Mouse (Mus musculus) adrenal gland, adult 2 months (tissue): ENCODE data around the gene Swsap1. TPM values are rescaled to one million over a fixed set of nuclear protein-coding genes. Genes with fewer than 3 reads are reported as not detected.
A peak's percentile ranks its signal among the peaks of the same experiment; 100 is the strongest.

Experiments used
- DNase-seq: peaks from one replicate; pipeline ENCODE4 v3.0.0; 2021
- polyA plus RNA-seq: library from polyadenylated mRNA; depleted of rRNA; stranded (reverse); fragments of >200 nt; gene quantifications from 2 replicates; pipeline ENCODE4 v1.2.3, GENCODE M21; 2012
- total RNA-seq, 2 experiments: library from RNA; stranded (reverse); gene quantifications; 2 replicates each; pipeline ENCODE4 v1.2.3; 2021

The Swsap1 gene
- total and polyA plus RNA-seq, 3 experiments, result 14.2 to 20.2 (median 18.6) TPM

GRCm38 (mm10) chr9:21962416-21963059, 7.0 kb downstream of the Swsap1 start:
- peak; percentile 66 for DNase-seq

- peak; percentile 46 for DNase-seq
Observed at GRCm38 (mm10) chr9:21963417-21963816, 7.9 kb downstream of the Swsap1 start, which contains the start of gene Epor. Gene Epor (minus strand): TSS chr9:21963506.

GRCm38 (mm10) chr9:21968883-21969282, 13.3 kb downstream of the Swsap1 start:
- DNase-seq, result no peak

DNA sequence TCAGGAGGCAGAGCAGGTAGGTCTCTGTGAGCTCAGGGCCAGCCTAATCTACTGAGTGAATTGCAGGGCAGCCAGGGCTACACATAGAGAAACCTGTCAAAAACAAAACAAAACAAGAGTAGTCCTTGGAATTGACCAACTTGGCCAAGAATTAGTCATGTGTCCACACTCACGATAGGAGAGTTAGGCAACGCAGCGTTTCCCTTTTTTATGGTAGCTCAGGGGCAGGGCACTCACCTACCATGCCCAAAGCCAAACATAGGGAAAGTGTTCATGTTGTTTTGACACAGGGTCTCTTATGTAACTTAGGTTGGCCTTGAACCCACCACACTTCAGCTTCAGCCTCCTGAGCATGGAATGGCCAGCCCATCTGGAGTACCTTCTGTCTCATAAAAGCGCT, 13.7 kb downstream of the Swsap1 start:
- DNase-seq, result peak; percentile 35

DNA sequence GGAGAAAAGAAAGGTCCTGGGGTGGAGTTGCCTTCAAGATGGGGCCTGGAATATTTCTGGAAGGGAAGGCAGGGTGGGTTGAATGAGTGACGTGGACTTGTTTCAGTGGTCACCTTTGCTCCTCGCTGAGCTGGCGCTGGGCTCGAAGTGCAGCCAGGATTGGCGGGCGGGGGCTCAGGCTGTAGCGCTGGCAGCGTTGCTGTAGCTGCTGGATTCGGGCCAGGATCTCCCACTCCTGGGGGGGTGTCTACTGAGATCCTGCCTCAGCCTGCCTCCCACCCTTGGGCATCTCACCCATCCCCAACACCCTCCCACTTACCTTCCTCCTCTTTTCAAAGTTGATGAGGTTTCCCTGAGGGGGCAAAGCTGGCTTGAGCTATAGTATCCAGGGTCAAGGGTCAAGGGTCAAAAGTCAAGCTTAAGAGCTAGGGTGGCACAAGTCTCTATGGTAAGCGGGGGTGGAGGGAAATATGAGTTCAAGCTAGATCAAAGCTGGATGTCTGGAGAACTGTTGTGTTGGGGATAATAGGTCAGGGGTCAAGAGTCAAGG, 21.1 kb downstream of the Swsap1 start:
- no peak for DNase-seq

GRCm38 (mm10) chr9:21977331-21977730, 21.8 kb downstream of the Swsap1 start:
- DNase-seq, result no peak

DNA sequence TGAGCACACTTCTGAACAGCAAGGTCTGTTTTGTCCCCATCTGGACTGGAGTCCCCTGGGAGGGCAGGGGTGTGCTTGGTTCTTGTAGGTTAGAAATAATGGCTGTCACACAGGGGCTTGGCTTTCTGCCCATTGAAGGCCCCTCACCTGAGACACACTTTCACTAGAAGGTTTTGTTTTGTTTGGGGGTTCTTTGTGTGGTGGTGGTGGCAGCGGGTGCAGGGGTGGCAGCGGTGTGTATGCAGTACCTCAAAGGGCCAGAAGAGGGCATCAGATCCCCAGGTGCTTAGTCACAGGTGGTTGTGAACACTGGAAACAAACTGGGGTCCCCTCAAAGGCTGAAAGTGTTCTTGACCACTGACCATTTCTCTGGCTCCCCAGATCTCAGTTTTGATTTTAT, 22.4 kb downstream of the Swsap1 start:
- DNase-seq, result peak; percentile 49

DNA sequence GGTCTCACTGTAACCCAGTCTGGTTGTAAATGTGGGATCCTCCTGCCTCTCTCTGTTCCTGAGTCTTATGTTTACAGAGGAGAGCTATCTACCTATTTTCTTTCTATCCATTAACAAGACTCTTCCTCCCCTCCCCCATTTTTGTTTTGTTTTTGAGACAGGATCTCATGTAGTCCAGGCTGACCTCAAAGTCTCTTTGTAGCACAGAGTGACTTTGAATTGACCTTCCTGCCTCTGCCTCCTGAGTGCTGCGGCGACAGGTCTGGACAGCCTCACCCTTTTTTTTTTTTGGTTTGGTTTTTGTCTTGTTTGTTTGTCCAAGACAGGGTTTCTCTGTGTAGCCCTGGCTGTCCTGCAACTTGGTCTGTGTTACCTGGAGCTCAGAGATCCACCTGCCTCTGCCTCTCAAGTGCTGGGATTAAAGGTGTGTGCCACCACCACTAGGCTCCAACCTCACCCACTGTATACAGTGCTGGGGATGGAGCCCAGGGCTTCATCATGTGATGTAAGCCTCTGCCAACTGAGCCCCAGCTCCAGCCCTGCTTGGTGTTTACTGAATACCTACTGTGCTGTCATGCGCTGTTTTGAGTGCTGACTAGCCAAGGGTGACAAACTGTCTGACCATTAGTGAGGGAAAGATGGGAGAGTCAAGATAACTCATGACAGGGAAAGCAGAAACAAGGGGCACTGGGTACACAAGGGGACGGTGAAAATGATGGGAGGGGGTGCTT, 23.0 kb downstream of the Swsap1 start:
- no peak for DNase-seq

DNA sequence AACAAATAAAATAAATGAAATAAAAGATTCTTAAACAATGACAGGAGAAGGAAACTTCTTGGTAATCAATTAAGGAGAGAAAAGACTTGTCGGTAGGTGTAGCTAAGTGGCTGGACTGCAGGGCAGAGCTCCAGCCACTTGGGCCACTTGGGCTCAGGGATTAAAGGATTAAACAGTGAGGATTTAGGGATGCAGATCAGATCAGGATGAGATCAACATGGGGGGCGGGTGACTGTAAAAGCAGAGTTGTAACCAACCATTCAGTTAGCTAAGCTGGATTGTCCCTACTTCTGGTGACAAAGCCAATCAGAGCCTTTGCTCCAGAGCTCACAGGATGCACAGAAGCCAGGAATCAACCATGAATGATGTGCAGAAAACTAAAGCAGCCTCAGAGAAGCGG, 28.4 kb downstream of the Swsap1 start:
- no peak for DNase-seq

DNA sequence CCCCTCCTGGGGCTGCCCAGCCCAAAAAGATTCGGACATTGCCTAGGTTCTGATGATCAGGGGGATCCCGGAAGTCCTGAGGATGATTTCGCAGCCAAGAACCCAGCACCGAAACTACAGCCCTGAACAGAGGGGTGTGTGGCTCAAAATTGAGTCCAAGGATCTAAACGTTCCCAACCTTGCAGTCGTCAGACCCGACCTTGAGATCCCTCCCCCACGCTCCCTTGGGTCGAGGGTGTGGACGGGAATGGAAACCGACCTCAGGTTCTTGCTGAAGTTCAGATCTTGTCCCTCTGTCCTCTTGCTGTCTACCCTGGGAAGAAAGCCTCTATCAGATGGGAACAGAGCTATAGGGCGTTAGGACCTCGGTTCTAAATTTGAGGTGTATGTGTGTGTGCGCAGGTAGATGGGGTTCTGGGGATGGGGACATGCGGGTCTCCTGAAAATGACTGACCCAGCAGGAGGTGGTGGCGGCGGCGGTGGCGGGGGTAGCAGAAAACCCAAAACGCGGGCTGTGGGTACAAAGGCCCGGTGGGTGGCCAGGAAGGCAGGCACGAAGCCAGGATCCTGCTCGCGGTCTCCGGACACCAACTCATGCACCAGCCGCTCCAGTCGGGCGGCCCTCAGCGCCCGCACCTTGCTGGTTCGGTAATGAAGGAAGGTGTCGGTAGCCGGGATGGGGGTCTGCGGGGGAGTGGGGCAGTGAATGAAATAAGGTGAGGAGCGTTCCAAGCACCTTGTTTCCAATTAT, 32.2 kb downstream of the Swsap1 start:
- DNase-seq, result peak; percentile 60

- peak; percentile 35 for DNase-seq
Observed at GRCm38 (mm10) chr9:21988421-21989101, 33.0 kb downstream of the Swsap1 start.

GRCm38 (mm10) chr9:21989230-21990110, 33.9 kb downstream of the Swsap1 start, which contains the start of gene Rgl3:
Gene Rgl3 (minus strand): TSS chr9:21989446.
- peak; percentile 91 for DNase-seq

GRCm38 (mm10) chr9:21992227-21992626, 36.7 kb downstream of the Swsap1 start:
- peak; percentile 41 for DNase-seq

DNA sequence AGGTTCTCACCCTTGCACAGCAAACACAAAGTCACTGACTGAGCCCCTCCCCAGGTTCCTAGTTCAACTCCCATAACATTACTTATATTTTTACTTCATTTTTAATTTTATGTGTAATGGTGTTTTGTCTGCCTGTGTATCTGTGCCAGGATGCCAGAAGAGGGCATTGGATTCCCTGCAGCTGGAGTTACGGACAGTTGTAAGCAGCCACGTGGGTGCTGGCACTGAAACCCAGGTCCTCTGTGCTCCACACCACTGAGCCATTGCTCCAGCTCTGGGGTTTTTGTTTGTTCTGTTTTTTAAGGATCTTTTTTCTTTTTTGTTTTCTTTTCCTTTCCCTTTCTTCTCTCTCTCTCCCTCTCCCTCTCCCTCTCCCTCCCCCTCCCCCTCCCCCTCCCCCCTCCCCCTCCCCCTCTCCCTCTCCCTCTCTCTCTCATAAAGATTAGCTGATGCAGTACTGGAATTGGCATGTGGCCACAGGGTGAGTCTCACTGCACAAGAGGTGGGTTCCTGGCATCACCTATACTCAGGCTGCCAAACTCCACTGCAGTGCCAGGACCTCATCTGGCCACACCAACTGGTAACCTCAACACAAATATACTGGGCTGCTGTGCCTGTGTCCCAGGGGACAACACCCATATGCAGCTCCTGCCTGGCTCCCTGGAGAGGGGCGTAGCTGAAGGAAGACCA, 40.8 kb downstream of the Swsap1 start:
- DNase-seq, result no peak

- DNase-seq, result peak; percentile 74
Observed at GRCm38 (mm10) chr9:22000296-22000695, 44.7 kb downstream of the Swsap1 start.

GRCm38 (mm10) chr9:22001633-22002032, 46.1 kb downstream of the Swsap1 start:
- DNase-seq, result no peak

DNA sequence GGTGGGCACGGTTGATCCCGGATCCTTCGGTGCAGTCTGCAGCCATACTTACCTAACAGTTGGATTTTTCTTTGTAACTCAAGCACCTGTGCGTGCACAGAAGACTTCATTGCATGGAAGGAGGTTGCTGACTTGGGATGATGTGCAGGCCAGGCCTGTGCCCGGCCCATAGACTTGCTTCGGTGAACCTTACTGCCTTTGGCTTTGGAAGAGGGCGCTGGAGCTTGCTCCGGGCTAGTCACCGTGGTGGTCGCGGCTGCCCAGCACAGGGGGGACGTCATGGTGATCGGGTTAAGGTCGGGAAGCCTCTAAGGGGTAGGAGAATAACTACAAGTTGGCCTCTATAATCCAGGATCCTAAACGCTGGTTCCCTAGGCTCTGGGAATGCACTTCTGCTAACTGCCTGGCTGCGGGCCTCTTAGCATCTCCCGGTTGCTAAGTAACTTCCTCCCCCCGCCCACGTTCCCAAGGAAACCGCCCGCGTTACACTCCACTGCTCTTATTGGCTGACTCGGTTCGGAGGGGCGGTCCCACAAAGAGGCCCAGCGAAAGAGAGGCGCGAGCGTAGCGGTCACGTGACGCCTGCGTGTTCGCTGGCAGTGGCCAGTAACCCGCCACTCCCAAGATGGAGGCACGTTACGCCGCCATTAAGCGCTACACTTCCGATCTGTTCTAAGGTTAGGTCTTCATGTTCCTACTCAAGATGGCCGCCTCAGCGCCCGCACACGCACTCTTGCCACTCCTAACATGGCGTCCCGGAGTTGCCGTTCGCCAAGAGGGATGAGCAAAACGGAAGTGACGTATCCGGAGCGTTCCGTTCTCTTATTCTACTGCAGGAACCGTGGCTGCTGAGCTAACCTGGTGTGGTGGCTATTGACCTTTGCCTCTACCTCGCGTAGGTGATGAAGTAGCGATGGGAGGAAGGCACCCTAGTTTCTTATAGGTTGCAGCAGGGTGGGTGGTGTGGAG, 46.9 kb downstream of the Swsap1 start, which contains the start of the genes Ccdc151 and Prkcsh:
Gene Ccdc151, minus strand, starts transcription at position 441 of the 969 bp plus-strand sequence.
Gene Prkcsh, plus strand, starts transcription at position 613 of the 969 bp plus-strand sequence.
- DNase-seq, result peak; percentile 100

DNA sequence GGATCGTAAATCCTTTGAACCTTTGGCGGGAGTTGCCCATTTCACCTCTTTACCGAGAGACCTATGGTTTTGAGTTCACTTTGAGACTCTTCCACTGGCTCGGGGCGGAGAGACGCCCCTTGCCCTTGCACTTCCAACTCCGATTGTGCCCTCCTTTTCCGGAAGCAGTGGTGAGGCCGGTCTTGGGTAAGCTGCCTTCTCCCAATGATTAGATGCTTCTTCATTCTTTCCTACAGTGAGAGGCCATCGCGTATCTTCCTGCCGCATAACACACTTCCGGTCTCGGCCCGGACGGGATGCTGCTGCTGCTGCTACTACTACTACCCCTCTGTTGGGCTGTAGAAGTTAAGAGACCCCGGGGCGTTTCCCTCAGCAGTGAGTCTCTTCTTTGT, 47.6 kb downstream of the Swsap1 start:
- DNase-seq, result no peak

DNA sequence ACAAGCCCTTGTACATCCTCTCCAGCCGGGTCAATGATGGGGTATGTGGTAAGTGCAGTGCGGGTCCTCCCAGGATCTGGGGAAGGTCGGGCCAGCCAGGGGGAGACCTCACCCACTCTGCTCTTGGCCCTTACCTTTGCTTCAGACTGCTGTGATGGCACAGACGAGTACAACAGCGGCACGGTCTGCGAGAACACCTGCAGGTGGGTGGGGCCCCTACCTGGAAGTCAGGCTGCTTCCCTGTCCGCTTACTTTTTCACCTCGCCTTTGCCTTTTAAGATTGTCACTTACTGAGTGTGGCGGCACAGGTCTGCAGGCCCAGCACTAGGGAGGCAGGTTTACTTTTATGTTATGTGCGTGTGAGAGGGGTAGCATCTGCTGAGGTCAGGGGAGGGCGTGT, 49.0 kb downstream of the Swsap1 start:
- DNase-seq, result no peak
